Mouse (Mus musculus): ENCODE data around the gene Dusp7.
A peak's percentile ranks its signal among the peaks of the same experiment; 100 is the strongest.

The Dusp7 gene

GRCm38 (mm10) chr9:106368112-106368717, at the start of gene Dusp7:
Gene Dusp7, plus strand, starts transcription at chr9:106368632.
- DNase-seq: peak; percentile 89

DNA sequence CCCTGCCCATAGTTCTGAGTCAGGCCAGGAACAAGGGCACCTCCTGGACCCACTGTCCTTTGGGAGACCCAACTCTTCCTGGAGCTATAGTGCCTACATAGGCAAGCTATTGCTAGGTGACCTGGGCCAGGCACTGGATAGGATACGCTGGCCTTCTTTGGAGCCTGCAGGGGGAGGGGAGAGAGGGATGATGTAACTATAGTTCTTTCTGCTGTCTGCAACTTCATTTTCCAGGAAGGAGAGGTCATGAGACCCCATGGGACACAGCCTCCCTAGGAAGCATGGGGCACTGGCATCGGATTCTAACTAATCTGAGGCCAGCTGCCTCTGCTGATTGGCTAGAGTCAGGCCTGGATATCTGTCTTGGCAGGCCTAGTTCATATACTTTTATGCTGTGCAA, 49.3 kb upstream of the Dusp7 start:
- no peak for DNase-seq

DNA sequence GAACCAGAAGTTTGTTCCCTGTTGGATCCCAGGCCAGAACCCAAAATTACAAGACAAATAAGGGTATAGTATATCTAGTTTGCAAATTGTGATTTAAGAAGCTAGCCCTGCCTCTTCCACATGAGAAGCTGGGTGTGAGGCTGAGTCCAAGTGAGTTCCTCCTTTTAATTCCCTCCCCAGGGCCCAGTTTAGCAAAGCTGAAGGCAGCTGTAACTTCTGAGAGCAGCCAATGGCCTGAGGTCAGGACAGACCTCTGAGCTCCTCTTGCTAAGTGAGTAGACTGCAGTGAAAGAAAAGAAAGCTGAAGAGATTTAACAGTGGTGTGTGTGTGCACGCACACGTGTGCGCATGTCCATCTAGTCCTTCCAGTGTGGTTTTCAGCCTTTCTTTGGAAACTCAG, 45.9 kb upstream of the Dusp7 start:
- no peak for DNase-seq

DNA sequence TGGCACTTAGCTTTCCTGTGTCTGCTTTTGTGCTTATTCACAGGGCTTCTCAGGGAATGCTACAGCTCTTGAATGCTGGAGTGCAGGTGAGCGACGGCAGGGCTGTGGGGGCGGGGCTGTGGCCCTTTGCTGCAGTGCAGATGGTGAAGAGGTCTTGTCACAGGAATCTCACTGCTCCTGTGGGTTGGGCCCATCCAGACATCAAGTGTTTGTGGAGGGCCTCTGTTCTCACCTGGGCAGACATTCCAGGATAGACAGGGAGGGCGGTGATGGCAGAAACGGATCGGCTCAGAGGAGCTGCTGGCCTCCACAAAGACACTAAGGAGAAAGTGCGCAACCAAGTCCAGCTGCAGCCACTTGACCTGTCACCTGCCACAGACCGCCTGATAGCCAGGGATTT, 42.2 kb upstream of the Dusp7 start:
- DNase-seq: peak; percentile 86

DNA sequence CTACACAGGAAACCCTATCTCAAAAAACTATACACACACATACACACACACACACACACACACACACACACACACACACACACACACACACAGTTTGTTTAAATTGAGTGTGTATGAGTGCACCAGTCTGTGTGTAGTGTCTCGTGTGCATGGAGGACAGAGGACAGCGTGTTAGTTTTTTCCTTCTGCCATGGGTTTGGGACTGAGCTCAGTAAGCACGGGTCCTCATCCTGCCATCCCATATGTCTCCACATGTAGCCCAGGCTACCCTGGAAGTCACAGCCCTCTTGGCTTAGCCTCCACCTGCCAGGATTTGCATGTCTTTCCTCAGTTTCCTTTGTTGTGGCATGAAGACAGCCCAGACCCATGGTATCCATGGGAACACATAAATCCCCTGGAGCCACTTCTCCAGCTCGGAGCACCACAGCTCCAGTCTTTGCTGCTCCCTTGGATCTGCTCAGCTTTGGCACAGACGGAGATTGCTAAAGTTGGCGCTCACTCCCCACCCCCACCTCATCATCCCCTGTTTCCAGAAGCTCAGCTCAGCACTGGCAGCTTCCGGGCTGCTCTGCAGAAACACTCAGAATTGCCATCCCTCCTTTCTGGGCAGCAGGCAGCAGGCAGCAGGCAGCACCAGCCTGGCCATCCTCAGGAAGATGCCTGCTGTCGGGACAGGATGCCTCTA, 41.2 kb upstream of the Dusp7 start:
- DNase-seq: no peak

GRCm38 (mm10) chr9:106328068-106328610, 40.3 kb upstream of the Dusp7 start:
- peak; percentile 89 for DNase-seq

- no peak for DNase-seq
These were observed 39.5 kb upstream of the Dusp7 start for GRCm38 (mm10) chr9:106328772-106329511.

DNA sequence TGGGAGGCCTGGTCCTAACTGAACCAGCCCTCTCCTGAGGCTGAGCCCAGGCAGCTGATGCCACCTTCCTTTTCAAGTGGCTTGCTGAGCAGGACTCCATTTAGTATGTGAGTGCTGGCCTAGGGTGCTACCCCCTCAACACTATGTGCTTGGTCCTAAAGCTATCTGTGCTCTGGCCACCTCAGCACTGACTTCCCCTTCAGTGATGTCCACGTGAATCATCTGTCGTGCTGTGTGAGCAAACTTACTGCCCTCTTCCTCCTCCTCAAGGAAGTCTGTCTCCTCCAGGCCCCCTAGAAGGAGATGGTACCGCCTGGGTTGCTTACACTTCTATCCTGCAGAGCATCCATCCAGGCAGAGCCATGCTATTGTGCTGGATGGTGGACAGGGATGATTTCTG, 35.7 kb upstream of the Dusp7 start:
- no peak for DNase-seq

- no peak for DNase-seq
These were observed 30.8 kb upstream of the Dusp7 start for GRCm38 (mm10) chr9:106337620-106338019.

DNA sequence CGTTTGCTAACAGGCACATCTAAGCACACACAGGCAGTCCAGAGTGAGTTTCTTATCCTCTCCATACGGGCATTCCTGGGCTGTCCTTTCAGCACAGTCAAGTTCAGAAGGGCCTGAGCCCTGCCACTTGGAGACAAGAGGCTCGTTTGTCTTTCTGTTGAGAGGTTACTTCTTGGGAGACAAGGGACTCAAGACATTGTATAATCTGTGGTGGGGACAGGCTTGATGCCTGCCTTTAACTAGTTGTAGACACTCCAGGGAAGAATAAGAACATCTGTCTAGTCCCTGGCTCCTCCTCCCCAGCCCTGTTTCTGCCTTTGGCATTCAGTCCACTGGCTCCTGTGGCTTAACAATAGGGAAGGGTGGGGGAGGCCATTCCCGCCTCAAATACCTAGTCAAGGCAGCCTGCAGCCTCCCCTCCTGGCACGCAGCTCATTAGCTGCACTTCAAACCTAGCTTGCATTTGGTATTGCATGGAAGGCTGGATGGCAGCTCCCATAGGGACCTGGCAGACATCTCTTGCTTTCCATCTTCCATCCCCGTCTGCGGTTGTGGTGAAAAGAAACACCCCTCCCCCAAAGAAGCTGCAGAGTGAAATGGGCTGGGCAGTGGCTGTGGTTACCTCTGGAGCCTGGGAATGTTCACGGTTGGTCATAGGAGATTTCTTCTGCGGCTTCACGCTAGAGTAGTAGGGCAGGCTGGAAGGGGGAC, 29.8 kb upstream of the Dusp7 start:
- no peak for DNase-seq

GRCm38 (mm10) chr9:106339173-106339558, 29.3 kb upstream of the Dusp7 start:
- no peak for DNase-seq

DNA sequence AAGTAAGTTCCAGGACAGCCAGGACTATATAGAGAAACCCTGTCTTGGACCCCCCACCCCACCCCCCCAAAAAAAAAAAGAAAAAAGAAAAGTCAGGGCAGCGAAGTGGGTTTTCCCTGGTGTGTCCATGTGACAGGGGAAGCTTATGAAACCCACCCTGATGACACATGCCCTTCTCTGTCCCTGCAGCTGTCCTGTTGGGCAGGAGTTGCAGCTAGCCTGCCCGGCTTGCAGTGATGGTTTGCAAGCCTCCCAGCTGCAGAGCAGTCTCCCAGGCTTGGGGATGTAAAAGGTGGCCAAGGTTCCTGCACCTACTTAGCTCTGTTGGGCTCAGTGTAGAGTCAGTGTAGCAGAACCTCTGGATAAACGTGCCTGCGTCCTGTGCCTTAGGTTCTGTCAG, 28.7 kb upstream of the Dusp7 start:
- DNase-seq: no peak

DNA sequence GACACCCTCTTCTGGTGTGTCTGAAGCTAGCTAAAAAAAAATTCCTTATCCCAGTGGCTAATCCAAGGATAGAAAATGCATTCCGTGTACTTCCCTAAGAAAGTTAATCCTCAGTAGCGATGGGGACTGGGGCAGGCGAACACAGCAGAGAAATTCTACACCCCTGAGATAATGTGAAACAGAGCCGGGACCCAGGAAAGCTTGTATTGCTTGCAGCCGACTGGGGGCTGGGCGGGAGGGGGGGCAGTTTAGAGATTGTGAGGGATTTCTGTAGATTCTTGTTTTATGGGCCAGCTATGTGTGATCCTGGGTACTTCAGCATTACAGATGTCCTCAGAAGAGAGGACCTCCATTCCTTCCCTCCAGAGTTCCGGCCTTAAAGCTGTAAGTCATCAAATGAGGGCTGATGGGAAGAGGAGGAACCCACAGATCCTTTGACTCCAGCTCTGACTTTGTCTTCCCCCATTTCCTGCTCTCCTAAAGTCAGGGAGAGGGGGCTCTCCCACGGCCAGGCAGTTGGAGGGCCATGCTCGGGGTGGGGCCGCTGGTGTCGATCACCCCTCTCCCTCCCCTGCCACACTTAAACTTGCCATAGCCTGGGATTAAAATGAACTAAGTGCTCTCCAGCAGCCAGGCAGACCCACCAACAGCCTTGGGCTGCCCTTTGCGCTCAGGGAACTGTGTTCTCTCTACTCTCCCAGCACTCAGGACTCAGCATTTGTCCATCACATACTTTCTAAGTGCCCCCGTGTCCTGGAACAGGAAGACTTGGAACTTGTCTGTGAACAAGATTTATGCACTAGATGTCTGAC, 27.7 kb upstream of the Dusp7 start:
- DNase-seq: no peak

DNA sequence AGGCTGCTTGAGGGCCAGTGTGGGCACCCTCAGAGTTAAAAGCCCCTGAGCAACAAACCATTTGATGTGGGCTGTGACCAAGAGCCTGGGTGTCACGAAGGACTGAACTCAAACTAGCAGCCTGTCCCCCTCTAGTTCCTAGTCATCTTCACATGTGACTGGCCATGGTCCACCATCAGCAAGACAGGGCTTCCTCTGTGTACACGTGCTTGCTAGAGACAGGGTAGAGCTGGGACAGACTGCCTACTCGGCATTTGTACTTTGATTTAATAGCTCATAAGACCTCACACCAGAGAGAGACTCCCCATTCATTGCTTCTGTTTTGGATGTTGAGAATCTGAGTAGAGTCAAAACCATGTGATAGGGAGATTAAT, 27.1 kb upstream of the Dusp7 start:
- no peak for DNase-seq

DNA sequence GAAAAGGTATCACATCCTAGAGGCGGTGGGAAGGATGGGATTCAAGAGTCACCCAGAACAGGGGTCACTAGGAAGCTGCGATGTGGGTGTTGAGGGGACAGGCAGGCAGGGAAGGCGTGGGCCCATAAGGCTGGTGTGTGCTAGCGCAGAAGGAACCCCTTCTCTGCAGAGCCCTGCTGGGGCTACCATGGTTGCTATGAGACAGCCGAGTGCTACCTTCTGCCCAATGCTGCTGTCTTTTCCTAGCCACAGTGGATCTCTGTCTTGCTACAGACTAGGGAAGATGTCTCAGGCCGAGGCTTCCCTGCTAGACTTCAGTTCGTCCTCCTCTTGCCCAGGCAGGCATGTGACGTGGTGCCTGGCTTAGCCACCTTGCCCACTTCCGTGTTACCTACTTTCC, 25.9 kb upstream of the Dusp7 start:
- no peak for DNase-seq

GRCm38 (mm10) chr9:106345167-106345566, 23.3 kb upstream of the Dusp7 start:
- peak; percentile 77 for DNase-seq

- no peak for DNase-seq
These were observed 22.8 kb upstream of the Dusp7 start for GRCm38 (mm10) chr9:106345630-106346029.

DNA sequence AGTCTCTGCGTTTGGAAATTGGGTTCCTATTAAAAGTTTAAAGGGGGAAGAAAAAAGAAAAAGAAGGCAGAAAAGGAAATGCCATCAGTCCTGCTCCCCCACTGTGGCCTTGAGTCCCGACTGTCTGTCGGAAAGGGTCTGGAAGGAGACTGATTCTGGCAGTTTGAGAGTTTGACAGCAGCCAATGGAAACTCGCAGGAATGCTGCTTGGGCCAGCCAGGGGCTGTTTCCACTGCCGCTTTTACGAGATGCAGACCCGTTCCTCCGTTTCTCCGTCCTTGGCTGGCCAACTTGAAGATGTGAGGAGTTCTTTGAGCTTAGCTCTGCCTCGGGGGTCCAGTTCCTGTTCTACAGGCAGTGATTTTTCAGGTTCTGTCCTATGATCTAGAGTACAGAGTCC, 20.2 kb upstream of the Dusp7 start:
- no peak for DNase-seq

GRCm38 (mm10) chr9:106349075-106349474, 19.4 kb upstream of the Dusp7 start:
- peak; percentile 85 for DNase-seq

DNA sequence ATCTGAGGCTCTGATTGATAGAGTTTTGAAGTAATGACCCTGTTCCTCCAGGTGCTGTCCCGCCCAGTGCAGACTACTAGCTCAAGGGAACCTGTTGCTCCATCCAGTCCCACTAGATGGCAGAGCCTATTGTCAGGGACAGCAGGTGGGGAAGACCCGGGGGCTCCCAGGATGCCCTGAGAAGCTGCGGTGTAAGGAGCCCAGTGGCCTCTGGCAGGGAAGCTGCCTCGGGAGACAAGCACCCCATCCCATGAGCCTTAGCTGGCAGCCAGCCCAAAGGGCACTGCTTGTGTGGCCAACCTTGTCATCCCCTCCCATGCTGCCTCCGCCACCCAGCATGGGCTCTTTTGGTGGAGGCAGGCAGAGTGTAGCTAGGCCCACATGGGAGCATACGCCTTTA, 17.3 kb upstream of the Dusp7 start:
- DNase-seq: no peak

GRCm38 (mm10) chr9:106353779-106354178, 14.7 kb upstream of the Dusp7 start:
- DNase-seq: no peak

DNA sequence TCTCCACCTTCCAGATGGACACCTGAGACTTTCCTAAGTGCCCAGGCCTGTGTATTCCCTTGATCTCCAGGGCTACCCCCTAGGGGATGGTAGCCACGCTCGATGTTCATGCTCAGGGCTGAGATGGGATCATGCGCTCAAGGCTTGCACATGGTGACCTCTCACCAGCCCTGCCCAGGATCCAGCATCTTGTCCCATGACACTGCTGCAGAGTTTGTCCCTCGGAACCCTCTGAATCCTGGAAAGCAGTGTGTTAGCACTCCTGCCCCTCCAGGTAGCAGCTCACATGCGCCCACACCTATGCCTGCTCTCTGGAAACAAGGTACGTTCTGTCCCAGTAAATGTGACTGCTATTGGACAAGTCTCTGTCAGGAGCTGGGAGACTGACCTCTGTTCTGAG, 13.6 kb upstream of the Dusp7 start:
- no peak for DNase-seq

All from lung, postnatal 36 days (tissue).